Mouse (Mus musculus) mesoderm, embryonic 11.5 days (tissue): ENCODE data around the gene Agap1.

Experiments used
- DNase-seq: peaks from one replicate; pipeline ENCODE4 v3.0.0-alpha.2; 2012; ENCODE audit warnings: low read depth, low spot score

Agap1 gene

DNA sequence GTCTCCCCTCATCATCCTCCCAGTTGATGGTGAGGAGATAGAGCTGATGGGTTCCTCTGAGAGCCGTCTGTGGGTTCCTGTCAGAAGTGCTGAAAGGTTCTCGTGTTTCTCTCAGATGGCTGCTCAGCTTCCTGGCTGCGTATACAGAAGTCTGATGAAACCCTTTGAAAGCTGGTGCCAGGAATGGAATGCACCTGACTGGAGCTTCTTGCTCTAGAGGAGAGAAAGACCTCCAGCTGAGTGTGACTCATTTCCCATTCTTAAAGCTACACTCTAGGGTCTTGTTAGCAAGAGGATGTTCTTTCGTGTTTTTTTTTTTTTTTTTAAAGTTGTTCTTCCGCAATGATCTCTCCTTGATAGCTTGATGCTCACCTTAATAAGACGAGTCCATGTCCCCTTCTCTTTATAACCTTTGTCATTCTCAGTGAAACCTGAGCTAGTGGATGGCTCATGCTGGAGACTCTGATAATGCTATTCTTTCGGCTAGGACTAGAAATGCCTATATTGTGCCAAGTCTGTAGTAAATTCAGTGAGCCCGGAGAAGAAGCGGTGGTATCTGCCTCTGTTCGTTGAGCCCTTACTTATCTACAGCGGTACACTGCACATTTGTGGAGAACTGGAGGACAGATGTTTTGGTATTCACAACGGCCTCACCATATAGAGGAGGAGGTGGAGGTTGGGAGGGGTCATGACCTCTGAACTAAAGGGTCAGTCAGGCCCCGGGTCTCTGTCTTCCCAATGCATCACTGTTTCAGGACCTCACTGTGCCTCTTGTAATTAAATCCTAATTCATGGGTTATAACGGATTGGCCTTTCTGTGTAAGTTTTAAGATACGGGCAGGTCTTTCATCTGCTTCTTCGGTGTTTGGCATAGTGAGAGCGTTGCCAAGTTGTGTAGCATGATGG lies 2.8 kb downstream of the Agap1 start:
- no peak for DNase-seq

DNA sequence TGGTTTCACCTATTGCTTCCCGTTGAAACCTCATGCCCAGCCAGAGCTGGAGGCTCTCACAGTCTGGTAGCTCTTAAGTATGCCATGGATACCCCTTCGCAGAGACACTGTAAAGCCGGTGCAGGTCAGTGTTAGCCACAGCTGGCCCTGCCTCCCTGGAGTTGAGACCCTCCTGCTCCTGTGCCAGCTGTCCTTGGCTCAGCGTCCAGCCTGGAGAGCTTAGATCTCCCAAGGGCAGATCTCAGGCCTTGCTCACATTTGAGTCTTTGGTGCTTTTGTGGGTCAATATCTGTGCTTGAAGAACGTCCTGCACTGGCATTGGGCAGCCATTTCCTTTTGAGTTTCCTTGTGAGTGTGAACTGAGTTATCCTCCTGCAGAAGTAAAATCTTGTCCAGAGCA lies 7.3 kb downstream of the Agap1 start:
- DNase-seq, result no peak

DNA sequence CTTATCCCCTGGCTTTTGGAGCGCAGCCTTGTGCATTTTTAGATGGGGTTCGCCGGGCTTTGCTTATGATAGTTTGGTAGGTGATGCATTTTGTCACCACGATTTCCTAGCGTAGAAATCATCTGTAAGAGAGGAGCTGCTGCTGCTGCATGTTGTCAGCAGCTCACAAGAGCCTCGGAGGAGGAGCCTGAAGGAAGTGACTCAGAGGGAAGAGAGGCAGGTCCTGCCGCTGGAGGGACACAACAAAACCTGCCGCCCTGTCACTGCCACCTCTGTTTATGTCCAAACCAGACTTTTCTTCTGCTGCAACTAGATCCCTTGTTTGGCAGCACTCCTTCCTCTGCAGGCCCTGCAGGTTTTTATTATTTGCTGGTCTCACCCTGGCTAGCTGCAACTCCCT lies 8.5 kb downstream of the Agap1 start:
- no peak for DNase-seq

DNA sequence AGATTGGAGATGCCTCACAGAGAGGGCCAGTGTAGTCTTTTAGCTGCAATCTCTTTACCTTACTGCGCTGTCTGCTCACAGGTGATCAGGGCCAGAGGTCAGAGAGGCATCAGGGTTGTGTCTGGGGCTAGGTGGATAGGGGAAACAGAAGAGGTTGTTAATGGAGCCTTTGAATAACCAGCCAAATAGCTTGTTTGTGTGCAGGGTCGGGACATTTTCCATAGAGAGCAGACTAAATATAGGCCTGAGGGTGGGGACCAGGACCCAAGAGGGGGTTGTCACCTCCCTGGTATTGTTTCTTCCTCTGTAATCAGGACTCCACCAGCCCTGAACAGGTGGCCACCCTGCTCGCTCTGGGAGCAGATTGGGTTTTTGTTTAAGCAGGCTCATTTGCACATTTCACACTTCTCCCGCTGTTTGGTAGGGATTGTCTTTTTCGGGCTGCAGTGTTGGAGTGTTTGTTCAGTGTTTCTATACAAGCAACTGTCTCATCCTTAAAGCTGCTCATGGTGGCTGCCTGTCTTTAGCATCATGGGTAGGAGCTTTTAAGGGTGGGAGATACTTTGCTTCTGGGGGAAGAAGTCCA lies 10.9 kb downstream of the Agap1 start:
- no peak for DNase-seq

DNA sequence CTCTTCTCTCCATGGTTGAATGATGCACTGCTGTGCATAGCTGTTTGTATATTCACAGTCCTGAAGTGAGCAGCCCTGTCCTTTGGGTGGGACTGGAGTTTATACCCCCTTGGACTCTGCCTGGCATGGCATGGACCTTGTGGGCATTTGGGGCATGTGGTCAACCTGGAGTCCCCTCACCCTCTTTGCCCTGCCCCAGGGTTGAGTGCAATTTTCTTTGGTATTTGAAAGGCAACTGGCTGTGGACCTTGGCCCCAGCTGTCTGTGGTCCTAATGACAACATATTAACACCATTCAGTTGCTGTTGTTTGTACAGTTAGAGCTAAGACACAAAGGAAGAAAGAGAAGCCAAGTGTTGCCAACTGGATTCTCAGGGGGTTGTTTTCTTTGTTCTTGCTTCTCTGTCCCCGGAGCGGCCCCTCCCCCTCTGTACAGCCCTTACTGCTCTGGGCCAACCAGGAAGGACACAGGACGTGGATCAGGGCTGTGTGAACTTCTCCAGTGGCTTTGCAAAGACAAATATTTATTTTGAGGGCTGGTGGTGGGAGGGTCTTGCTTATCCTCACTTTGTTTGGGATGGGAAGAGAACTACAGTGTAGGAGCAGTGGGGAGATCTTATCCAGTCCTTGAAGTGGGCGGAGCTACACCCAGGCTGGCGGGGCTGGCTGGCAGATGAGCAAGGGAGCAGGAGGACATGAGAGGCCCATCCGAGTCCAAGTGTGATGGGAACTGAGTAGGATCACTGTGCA lies 12.9 kb downstream of the Agap1 start:
- DNase-seq, result no peak

DNA sequence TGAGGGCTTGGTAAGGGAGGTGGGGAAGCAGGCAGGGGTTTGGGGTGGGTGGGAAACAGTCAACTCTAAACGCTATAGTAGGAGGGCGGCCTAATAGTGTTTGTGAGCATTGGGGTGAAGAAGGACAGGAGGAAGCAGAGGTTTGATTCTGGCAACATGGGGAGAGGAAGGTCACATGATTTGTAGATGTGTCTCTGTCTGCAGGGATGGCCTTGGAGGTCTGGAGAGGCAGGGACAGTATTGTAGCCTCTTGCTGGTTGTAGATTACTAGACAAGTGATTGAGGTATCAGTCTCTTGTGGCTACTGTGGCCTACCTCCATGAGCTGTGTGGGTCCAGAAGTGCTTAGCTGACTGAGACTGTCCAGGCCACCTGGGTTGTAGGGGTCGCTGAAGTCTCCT lies 13.5 kb downstream of the Agap1 start:
- DNase-seq, result no peak

DNA sequence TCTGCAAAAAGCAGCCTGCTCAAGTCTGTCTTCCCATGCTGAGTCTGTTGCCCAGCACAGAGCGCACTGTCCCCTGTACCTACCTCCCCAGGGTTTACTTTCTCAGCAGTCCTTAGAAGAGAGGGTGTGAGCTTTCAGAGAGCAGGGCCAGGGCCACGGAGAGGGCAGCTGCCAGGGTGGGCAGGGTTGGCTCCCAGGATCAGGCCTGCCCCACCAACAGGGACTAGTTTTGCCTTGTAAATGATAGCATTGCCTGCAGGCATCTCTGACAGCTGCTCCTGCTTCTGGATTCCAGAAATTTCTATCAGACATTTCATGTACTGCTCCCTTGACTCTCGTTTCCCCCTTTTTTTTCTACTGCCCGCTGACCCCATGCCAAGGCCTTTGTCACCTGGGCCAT lies 16.8 kb downstream of the Agap1 start:
- DNase-seq, result no peak

DNA sequence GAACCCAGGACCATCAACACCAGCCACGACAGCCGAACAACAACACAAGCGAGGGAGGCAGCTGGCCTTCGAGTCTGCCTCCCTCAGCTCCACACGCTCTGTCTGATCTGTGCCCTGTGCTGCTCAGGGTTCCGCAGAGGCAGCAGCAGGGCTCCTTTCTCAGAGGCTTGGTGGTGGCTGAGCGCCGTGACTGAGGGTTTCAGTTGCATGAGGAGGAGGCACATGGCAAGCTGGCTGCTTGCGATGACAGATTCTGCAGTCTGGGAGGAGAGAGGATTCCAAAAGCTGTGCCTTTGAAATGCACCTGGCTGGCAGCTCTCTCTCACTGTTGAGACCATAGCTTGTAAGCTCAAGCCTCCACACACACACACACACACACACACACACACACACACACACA lies 17.3 kb downstream of the Agap1 start:
- no peak for DNase-seq

DNA sequence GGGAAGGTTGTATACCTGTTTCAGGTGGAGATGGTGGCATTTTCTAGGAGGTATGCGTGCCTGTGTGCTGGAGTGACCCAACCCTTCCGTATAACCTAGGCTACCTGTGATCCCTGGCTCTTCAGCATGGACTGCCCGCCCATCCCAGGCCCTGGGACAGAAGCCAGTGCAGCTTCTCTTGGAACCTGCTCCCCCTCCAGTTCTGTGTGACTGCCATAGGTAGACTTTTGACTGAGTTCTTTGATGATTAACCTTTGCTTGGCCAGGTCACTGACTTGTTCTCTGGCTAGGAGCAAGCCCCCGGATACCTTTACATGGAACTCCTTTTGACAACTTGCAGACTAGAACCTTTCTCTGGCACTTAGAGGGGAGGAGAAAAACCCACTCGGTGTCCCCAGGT lies 19.3 kb downstream of the Agap1 start:
- no peak for DNase-seq

DNA sequence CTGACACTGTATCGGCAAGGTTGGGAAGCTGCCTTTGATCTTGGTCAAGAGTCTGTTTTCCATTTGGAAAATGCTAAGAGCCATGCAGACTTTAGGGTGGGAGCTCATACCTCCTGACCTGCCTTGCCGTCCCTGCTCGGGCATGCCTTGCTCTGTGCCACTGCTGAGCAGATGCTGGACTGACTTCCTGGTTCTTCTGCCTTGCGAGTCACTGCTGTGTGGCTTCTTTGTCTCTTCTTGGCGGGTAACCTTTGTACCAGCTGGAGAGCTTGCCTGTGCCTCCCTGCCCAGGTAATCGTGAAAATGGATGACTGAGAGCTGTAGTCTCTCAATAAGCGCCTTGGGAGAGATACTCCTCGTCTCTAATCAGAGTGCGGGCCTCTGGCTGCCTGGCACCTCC lies 20.2 kb downstream of the Agap1 start:
- no peak for DNase-seq

DNA sequence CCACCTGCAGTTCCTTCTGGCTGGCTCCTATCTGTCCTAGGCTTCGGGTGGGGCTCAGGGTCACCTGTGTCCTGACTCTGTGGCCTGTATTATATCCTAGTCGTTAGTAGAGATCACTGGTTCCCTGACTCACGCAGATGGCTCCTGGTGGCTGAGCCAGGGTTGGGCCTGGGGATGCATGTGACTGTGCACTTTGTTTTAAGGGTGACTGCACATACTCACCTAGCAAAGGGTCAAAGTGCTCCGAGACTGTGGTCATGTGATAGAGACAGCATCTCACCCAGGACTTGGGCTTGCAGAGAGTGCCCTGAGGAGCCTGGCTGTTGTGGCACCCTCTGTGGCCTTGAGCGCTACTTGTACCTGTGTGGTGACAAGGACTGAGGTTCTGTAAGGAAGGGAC lies 22.4 kb downstream of the Agap1 start:
- no peak for DNase-seq

DNA sequence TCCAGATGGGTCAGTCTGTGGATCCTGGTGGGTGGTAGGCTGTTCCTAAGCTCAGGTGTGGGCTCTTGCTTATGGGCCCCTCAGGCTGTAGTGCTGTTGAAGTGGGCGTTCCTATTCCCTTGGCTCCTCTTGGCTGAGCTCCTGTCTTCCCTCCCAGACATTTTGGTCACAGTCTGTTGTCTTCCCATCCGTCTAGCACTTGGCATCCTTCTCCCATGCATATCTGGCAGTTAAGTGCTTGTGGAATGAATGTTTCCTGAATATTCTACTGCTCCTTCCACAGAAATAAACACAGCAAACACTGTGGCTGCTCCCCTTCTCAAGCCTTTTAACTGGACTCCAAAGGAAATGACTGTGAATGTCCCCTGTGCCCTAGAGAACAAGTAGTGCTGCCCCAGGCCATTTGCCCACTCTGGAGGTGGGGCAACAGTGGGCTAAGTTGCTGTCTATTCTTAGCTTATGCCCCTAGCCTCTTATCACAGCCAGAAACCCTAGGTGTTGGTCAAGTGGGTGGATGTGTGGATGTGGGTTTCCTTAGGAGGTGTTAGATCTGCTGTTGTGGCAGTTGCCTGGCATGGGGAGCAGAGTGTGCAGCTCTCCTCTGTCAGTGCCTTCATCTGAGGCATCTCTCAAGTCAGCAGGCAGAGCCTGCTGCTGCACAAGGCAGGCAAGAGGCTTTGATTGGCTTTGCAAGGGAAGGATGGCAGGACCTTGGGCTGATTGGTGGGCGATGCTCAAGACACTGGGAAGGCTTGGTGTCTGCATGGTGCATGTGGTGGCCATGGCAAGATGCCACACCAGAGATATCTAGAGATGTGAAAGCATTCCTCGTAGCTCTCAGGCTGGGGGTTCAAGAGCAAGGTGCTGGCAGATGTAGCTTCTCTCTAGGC lies 24.2 kb downstream of the Agap1 start:
- no peak for DNase-seq

DNA sequence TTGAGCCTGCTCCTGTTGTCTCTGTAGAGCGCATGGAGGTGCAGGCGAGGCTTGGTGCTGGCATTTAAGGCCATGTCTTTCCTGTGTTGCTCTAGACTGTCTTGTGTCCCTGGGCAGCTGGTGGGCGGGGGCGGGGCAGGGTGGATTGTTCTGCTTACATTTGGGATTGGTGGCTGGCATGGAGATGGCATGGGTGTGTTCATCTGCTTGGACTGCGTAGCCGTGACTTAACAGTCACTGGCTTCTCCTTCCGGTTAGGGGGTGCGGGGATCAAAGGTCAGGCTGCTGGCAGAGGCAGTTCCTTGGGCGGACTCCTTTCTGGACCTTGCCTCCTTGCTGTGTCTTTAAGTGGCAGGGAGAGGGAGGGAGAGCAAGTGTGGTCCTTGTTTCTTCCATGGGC lies 26.5 kb downstream of the Agap1 start:
- no peak for DNase-seq

DNA sequence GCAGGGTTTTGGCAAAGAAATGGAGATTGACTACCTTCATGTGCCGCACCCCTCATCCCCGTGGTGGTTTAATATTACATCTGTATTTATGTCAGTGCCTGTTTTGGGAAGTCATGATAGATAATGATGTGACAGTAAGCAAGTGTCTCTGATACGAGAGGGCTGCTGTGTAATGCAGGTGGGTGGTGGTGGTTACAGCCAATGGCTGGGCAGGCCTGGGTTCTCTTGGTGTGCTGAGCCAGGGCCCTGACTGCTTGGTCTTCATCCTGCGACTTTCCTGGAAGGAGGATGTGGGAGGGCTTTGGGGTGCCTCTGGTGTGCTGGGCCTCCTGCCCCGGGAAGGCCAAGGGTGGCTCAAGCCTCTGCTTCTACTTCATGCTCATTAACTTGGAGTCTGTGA lies 28.2 kb downstream of the Agap1 start:
- no peak for DNase-seq

DNA sequence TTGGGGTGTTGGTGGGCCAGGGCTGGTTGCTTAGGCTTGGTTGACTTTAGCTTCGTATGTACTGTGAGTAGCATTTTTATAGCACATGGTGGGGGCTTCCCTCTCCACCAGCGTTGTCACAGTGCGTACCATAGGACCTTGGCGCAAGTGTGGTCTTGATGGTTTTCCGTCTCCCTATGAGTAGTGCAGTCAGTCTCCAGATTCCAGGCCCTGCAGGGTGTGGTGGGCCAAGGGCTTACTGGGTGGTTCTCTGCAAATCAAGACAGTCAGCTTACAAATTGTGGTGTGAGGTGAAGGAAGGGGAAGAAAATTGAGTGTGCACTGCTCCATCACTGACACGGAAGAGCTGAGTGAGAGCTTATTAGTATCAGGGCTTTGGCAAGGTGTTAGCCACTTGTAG lies 32.3 kb downstream of the Agap1 start:
- no peak for DNase-seq

DNA sequence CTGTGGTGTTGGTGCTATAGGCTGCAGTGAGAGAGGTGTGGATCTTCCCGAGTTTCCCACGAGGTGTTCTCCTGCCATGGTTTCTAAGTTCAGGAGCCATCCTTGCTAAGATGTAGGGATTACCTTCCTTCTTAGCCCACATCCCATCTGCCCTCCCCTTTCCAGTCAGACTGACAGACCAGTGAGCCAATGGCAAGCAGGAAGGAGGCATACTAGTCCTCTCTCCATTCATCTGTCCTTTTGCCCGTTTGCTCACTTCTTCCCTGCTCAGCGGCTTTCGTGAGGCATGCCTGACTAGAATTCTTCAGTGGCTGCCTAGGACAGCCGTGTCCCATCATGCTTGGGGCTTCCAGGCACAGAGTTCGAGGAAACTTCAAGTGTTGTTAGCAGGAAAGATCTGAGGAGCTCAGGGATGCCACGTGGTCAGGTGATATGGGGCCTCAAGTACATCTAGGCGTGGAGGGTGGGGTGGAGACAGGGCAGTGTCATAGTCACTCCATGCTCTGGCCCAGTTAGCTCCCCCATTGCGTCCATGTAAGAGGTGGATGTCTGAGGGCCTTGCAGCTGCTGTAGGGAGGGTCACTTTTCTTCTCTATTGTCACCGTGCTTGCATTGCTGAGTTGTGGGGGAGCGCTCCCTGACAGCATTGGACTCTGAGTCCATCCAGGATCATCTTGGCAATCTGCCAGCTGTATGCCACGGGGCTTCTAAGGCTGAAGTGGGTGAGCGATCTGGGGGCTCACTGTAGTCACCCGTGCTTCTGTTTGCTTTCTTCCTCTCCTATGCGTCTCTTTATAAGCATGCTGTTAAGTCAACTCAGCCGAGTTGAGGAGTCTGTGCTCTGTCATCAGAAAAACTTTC lies 34.7 kb downstream of the Agap1 start:
- no peak for DNase-seq

DNA sequence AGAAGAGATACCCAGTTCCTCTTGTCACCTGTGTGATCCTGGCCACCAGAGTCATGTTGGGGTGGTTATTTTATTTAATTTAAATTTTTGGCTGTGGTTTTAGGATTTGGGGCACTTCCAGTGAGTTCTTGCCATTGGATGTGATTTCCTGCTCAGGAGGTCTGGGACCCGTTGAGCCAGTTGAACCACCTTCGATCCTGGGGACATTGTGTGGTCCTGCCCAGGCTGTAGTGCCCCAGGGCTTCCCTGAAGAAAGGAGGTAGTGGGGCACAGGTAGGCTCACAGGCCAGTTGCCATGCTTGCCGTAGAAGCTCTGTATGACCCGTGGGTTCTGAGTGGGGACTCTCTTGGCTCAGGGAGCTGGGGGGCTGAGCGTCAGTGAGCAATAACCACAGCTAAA lies 38.6 kb downstream of the Agap1 start:
- DNase-seq, result no peak

DNA sequence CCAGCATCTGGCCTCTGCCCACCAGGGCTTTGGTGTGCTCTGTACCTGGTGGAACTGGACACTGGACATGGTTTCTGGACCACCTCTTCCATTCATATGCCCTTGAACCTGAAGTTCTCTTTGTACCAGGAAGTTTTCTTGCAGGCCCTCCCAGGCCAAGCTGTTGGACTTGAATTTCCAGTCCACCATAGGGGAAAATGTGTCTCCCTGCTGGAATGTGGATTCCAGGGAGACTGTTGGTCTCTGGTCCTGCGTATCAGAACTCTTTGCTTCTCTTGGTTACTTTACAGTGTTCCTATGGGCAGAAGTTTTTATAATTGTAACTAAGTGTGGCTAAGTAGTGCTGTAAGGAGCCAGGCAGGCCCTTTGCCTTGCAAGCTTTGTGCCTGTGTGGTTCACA lies 40.2 kb downstream of the Agap1 start:
- DNase-seq, result no peak

DNA sequence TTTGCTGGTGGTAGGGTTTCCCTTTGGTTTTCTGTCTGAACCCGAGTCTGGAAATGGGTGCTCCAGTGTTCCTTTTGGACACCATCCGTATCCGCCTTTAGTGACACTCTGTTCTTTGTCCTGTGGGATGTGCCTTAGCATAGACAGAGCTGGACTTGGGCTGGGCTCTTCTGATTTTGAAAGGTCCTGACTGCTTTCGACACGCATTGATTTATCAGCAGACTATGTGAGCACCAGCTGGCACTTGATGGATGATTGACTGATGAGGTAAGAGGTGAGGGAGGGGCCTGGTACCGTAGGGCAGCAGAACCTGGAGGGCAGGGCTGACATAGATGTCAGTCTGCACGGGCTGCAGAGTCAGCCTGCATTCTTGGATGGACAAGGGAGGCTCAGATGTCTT lies 41.6 kb downstream of the Agap1 start:
- DNase-seq, result no peak

DNA sequence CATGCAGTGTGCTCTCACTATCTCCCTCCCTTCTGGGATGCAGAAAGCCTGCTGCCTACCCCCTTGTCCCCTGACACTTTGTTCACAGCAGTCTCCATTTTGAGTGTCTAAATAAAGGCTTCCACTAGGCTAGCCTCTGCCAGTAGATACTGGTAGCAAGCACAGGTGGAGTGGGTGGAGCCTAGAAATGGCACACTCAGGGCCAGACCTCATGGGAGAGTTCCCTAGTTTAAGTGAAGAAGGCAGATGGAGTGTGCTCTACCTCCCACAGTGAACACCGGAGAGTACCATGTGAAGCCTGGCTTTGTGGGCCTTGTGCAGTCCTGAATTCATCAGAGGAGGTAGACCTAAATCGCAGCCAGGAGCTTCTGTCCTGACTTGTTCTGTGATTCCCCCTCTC lies 46.3 kb downstream of the Agap1 start:
- no peak for DNase-seq

DNA sequence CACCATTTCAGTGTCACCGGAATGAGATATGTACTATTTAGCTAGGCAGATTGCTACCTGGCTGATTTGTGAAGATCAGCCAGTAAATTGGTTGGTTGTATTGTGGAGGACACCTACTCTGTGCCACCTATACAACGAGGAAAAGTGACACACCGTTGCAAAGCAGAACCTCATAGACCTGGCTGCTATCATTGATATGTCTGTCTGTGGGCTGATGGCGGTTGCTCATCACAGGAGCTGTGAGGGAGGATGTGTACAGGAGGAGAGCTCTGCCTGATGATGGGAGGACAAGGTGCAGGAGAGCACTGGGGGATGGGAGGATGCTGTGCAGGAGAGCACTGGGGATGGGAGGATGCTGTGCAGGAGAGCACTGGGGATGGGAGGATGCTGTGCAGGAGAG lies 46.7 kb downstream of the Agap1 start:
- DNase-seq, result no peak
